Mouse (Mus musculus) neural tube, embryonic 13.5 days (tissue): Measurements from ENCODE around the gene Gfod1. TPM values are rescaled to one million over a fixed set of nuclear protein-coding genes. Genes with fewer than 3 reads are reported as not detected.

Experiments used
- ATAC-seq: fragments of 200-750 bp; cut with Nextera tagmentation; 2 replicates; pipeline ENCODE4 v1.8.0; 2017; ENCODE audit warnings: low read depth, mild to moderate bottlenecking, moderate TSS enrichment, moderate library complexity
- H3K27ac ChIP-seq: fragments of 300-500 bp; sonication (generic); replicated peaks from 2 replicates; pipeline ENCODE4 v1.5.1; 2015; ENCODE audit warnings: moderate library complexity, mild to moderate bottlenecking, inconsistent platforms
- H3K27me3 ChIP-seq: fragments of 300-500 bp; sonication (generic); 2 replicates; pipeline ENCODE4 v1.6.1; 2015; ENCODE audit warnings: mild to moderate bottlenecking, inconsistent platforms
- H3K36me3 ChIP-seq: fragments of 300-500 bp; sonication (generic); 2 replicates; pipeline ENCODE4 v1.6.1; 2015; ENCODE audit warnings: mild to moderate bottlenecking, inconsistent platforms
- H3K4me1 ChIP-seq: fragments of 300-500 bp; sonication (generic); replicated peaks from 2 replicates; pipeline ENCODE4 v1.6.1; 2015; ENCODE audit warnings: inconsistent platforms
- H3K4me2 ChIP-seq: fragments of 300-500 bp; sonication (generic); 2 replicates; pipeline ENCODE4 v1.6.1; 2015; ENCODE audit warnings: inconsistent platforms, mild to moderate bottlenecking, moderate library complexity
- H3K4me3 ChIP-seq: fragments of 300-500 bp; sonication (generic); 2 replicates; pipeline ENCODE4 v1.5.1; 2015; ENCODE audit warnings: mild to moderate bottlenecking, inconsistent platforms
- H3K9ac ChIP-seq: fragments of 300-500 bp; sonication (generic); 2 replicates; pipeline ENCODE4 v1.6.1; 2015; ENCODE audit warnings: moderate library complexity, mild to moderate bottlenecking, inconsistent platforms
- H3K9me3 ChIP-seq: fragments of 300-500 bp; sonication (generic); 2 replicates; pipeline ENCODE4 v1.6.1; 2016; ENCODE audit warnings: inconsistent platforms
- WGBS: fragments of 180-500 bp; shearing (Covaris S2); methylation state at CpG from one replicate; pipeline ENCODE4 v1.1.7; 2015; 5-methylcytosine and 5-hydroxymethylcytosine counted together
- polyA plus RNA-seq: library from polyadenylated mRNA; unstranded; fragments of >200 nt; fragmentation: Nextera tagmentation; extraction: Ambion mirVana; gene quantifications from 2 replicates; pipeline ENCODE4 v1.2.1, GENCODE M21; 2015

Gene Gfod1
- polyA plus RNA-seq, 1 experiment from 2014 or later, result 2.0 TPM

GRCm38 (mm10) chr13:43235586-43235910, 68.4 kb downstream of the Gfod1 start:
- H3K27me3 ChIP-seq, result no peaks in the 10 kb centered on the region
- H3K27ac ChIP-seq, result peak overlapping the region; percentile 64
- H3K4me2 ChIP-seq, result no peak overlapping the region
- ATAC-seq, result no peak
- no peak overlapping the region for H3K4me3 ChIP-seq
- no peak overlapping the region for H3K9ac ChIP-seq
- 89% methylated on average over 3 of the region's 3 CpGs for WGBS
- no peaks in the 10 kb centered on the region for H3K36me3 ChIP-seq
- H3K9me3 ChIP-seq, result no peaks in the 10 kb centered on the region
- peaks cover 46% of the 10 kb centered on the region for H3K4me1 ChIP-seq

- H3K27me3 ChIP-seq, result no peaks in the 10 kb centered on the region
- no peaks in the 10 kb centered on the region for H3K36me3 ChIP-seq
- H3K4me3 ChIP-seq, result no peak overlapping the region
- H3K9me3 ChIP-seq, result no peaks in the 10 kb centered on the region
- peaks cover 50% of the 10 kb centered on the region for H3K4me1 ChIP-seq
- 55% methylated on average over 9 of the region's 9 CpGs for WGBS
- 0 out of 2 replicates have a peak, but pooled peaks have one; percentile 47 for ATAC-seq
- H3K9ac ChIP-seq, result no peak overlapping the region
- peak overlapping the region; percentile 64 for H3K27ac ChIP-seq
- no peak overlapping the region for H3K4me2 ChIP-seq
Observed at GRCm38 (mm10) chr13:43234869-43235585, 68.9 kb downstream of the Gfod1 start.

- Histone ChIP-seq H3K4me1 (peaks cover 56% of the 10 kb centered on the region), H3K36me3 (no peaks in the 10 kb centered on the region), H3K4me2 (no peak overlapping the region), H3K27ac (no peak overlapping the region), H3K9ac (no peak overlapping the region), H3K27me3 (no peaks in the 10 kb centered on the region), H3K4me3 (no peak overlapping the region), H3K9me3 (no peaks in the 10 kb centered on the region)
- ATAC-seq, result no peak
- 77% methylated on average over 4 of the region's 4 CpGs for WGBS
Observed at GRCm38 (mm10) chr13:43233331-43233730, 70.6 kb downstream of the Gfod1 start.

- H3K4me2 ChIP-seq, result no peak overlapping the region
- no peaks in the 10 kb centered on the region for H3K27me3 ChIP-seq
- H3K4me1 ChIP-seq, result peaks cover 56% of the 10 kb centered on the region
- no peak overlapping the region for H3K9ac ChIP-seq
- no peaks in the 10 kb centered on the region for H3K36me3 ChIP-seq
- ATAC-seq, result no peak
- WGBS, result 51% methylated on average over 13 of the region's 13 CpGs
- no peaks in the 10 kb centered on the region for H3K9me3 ChIP-seq
- peak overlapping the region; percentile 89 for H3K27ac ChIP-seq
- no peak overlapping the region for H3K4me3 ChIP-seq
Observed at GRCm38 (mm10) chr13:43231965-43232860, 71.8 kb downstream of the Gfod1 start.

GRCm38 (mm10) chr13:43230842-43231241, 73.1 kb downstream of the Gfod1 start:
- Histone ChIP-seq H3K9ac (no peak overlapping the region), H3K4me3 (no peak overlapping the region), H3K9me3 (no peaks in the 10 kb centered on the region), H3K36me3 (no peaks in the 10 kb centered on the region), H3K4me2 (no peak overlapping the region), H3K27ac (peak overlapping the region; percentile 89), H3K27me3 (no peaks in the 10 kb centered on the region), H3K4me1 (peaks cover 53% of the 10 kb centered on the region)
- 77% methylated on average over 4 of the region's 4 CpGs for WGBS
- no peak for ATAC-seq

- Histone ChIP-seq H3K4me1 (peaks cover 47% of the 10 kb centered on the region), H3K27ac (peak overlapping the region; percentile 89), H3K4me3 (no peak overlapping the region), H3K27me3 (no peaks in the 10 kb centered on the region), H3K4me2 (no peak overlapping the region), H3K36me3 (no peaks in the 10 kb centered on the region), H3K9me3 (no peaks in the 10 kb centered on the region), H3K9ac (no peak overlapping the region)
- ATAC-seq, result peak; percentile 33; the same call in 1 of the 2 replicates
- WGBS, result 45% methylated on average over 6 of the region's 6 CpGs
Observed at GRCm38 (mm10) chr13:43230238-43230637, 73.7 kb downstream of the Gfod1 start.

GRCm38 (mm10) chr13:43229767-43230166, 74.2 kb downstream of the Gfod1 start:
- no peak overlapping the region for H3K9ac ChIP-seq
- no peak for ATAC-seq
- no peak overlapping the region for H3K4me2 ChIP-seq
- 85% methylated on average over 3 of the region's 3 CpGs for WGBS
- H3K4me1 ChIP-seq, result peaks cover 42% of the 10 kb centered on the region
- H3K27me3 ChIP-seq, result no peaks in the 10 kb centered on the region
- H3K9me3 ChIP-seq, result 0 out of 2 replicates have a peak, but pooled peaks cover 4% of the 10 kb centered on the region
- peak overlapping the region; percentile 89 for H3K27ac ChIP-seq
- no peak overlapping the region for H3K4me3 ChIP-seq
- no peaks in the 10 kb centered on the region for H3K36me3 ChIP-seq

- Histone ChIP-seq H3K27me3 (no peaks in the 10 kb centered on the region), H3K4me2 (no peak overlapping the region), H3K36me3 (no peaks in the 10 kb centered on the region), H3K9me3 (0 out of 2 replicates have a peak, but pooled peaks cover 7% of the 10 kb centered on the region), H3K27ac (no peak overlapping the region), H3K4me3 (no peak overlapping the region), H3K4me1 (peaks cover 32% of the 10 kb centered on the region), H3K9ac (no peak overlapping the region)
- no peak for ATAC-seq
- WGBS, result 96% methylated on average over 6 of the region's 6 CpGs
Observed at GRCm38 (mm10) chr13:43228141-43228540, 75.8 kb downstream of the Gfod1 start.

GRCm38 (mm10) chr13:43226041-43226440, 77.9 kb downstream of the Gfod1 start:
- Histone ChIP-seq H3K4me3 (no peak overlapping the region), H3K4me2 (no peak overlapping the region), H3K27me3 (no peaks in the 10 kb centered on the region), H3K9ac (no peak overlapping the region), H3K9me3 (0 out of 2 replicates have a peak, but pooled peaks cover 7% of the 10 kb centered on the region), H3K4me1 (peaks cover 15% of the 10 kb centered on the region), H3K27ac (no peak overlapping the region), H3K36me3 (no peaks in the 10 kb centered on the region)
- 79% methylated on average over 10 of the region's 10 CpGs for WGBS
- no peak for ATAC-seq

GRCm38 (mm10) chr13:43225161-43225560, 78.8 kb downstream of the Gfod1 start:
- peaks cover 7% of the 10 kb centered on the region for H3K4me1 ChIP-seq
- no peak overlapping the region for H3K9ac ChIP-seq
- 0 out of 2 replicates have a peak, but pooled peaks cover 7% of the 10 kb centered on the region for H3K9me3 ChIP-seq
- no peak for ATAC-seq
- H3K27ac ChIP-seq, result no peak overlapping the region
- H3K4me2 ChIP-seq, result no peak overlapping the region
- no peaks in the 10 kb centered on the region for H3K36me3 ChIP-seq
- WGBS, result 76% methylated on average over 5 of the region's 5 CpGs
- no peak overlapping the region for H3K4me3 ChIP-seq
- H3K27me3 ChIP-seq, result no peaks in the 10 kb centered on the region

GRCm38 (mm10) chr13:43222084-43222483, 81.9 kb downstream of the Gfod1 start:
- Histone ChIP-seq H3K9me3 (0 out of 2 replicates have a peak, but pooled peaks cover 7% of the 10 kb centered on the region), H3K27me3 (no peaks in the 10 kb centered on the region), H3K4me1 (peaks cover 9% of the 10 kb centered on the region; the same call in 1 of the 2 replicates), H3K4me2 (no peak overlapping the region), H3K27ac (no peak overlapping the region), H3K9ac (no peak overlapping the region), H3K36me3 (no peaks in the 10 kb centered on the region), H3K4me3 (no peak overlapping the region)
- ATAC-seq, result peak; percentile 55; the same call in 1 of the 2 replicates
- WGBS, result 72% methylated on average over 1 of the region's 1 CpGs

GRCm38 (mm10) chr13:43221290-43221689, 82.7 kb downstream of the Gfod1 start:
- no peaks in the 10 kb centered on the region for H3K27me3 ChIP-seq
- H3K36me3 ChIP-seq, result no peaks in the 10 kb centered on the region
- H3K4me2 ChIP-seq, result no peak overlapping the region
- H3K9me3 ChIP-seq, result 0 out of 2 replicates have a peak, but pooled peaks cover 7% of the 10 kb centered on the region
- H3K4me1 ChIP-seq, result peaks cover 10% of the 10 kb centered on the region; the same call in 1 of the 2 replicates
- H3K27ac ChIP-seq, result no peak overlapping the region
- H3K4me3 ChIP-seq, result no peak overlapping the region
- no peak for ATAC-seq
- no peak overlapping the region for H3K9ac ChIP-seq
- WGBS, result 88% methylated on average over 6 of the region's 6 CpGs
